Mouse (Mus musculus): Measurements from ENCODE around the gene Map4k2. TPM values are rescaled to one million over a fixed set of nuclear protein-coding genes. Genes with fewer than 3 reads are reported as not detected.

Map4k2 gene
- 9.8 and 9.9 TPM in 2 replicates for polyA plus RNA-seq (2014; fragmentation: Nextera tagmentation; extraction: Ambion mirVana)

DNA sequence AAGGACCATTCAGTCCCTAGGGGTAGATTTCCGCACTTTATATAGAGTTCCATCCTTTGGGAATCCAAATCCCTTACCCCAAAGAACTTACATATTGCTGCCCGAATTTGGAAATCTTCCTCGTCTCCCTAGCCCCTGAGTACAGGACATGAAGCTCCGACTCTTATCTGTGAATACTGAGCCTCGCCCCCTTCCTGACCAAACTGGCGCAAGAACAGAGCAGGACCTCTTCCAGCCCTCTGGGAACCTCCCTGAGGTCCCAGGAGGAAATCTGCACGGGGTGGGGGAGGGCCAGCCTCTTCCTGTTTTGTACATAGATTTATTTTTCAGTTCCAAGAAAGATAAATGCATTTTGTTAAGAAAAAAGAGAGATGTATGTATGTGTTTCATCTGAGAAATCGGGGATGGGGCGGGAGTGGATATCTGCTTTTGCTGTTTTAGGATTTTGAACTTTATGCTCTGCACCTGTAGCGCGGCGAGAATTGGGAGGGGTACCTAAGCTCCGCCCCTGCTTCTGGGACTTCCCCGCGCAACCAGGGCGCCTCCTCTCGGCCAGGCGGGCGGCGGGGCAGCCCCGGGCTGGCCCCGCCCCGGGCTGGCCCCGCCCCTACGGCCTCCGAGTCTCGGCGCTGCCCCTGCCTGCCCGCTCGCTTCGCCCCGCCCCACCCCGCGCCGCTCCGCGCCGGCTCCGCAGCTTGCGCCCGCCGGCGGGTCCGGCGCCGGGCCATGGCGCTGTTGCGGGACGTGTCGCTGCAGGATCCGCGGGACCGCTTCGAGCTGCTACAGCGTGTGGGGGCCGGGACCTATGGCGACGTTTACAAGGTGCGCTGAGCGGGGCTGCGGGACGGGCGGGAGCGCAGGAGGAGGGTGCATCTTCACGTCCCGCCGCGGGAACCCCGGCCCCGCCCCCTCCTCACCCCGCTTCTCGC lies at the start of gene Map4k2:
Gene Map4k2, plus strand, starts transcription at position 612 of the 929 bp plus-strand sequence.
- Histone ChIP-seq H3K4me1 (ENCODE audit: control insufficient read depth, insufficient read depth, low read length) (peaks cover 11% of the 10 kb centered on the region), H3K27ac (replicated peaks; ENCODE audit: low read depth, low read length) (peak within 1 kb of the TSS; percentile 46; the same call in 1 of the 2 replicates), H3K36me3 (ENCODE audit: control insufficient read depth, insufficient read depth, low read length) (peaks cover 67% of the 10 kb centered on the region), H3K27me3 (replicated peaks; ENCODE audit: control insufficient read depth, insufficient read depth, low read length) (no peaks in the 10 kb centered on the region), H3K4me2 (ENCODE audit: low read depth, low read length) (peak within 1 kb of the TSS; percentile 88), H3K4me3 (ENCODE audit: low read depth, low read length) (peak within 1 kb of the TSS; percentile 68), H3K9ac (ENCODE audit: low read depth, low read length) (peak within 1 kb of the TSS; percentile 76), H3K9me3 (ENCODE audit: control insufficient read depth, low read length) (no peaks in the 10 kb centered on the region)
- DNase-seq (ENCODE audit: low spot score) (peak; percentile 86), ATAC-seq (ENCODE audit: low read depth) (peak; percentile 84)
- 8% methylated on average over 45 of the region's 72 CpGs for WGBS

DNA sequence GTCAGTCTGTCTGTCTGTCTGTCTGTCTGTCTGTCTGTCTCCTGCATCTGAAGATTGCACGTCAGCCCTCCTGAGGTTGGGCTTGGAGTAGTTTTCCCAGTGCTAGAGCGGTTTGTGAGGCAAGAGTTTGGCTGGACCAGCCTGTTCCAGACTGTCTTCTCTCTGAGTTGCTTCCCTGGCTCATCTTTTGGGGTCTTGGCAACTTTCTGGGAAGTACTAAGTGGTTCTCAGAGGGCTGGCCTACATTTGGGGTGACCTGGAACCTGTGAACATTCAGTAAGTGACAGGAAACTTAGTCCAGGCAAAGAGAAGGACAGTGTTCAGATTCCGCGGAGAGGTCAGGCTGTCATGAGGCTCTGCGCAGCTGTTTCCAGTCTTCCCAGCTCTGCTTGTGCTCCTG lies 48.7 kb upstream of the Map4k2 start:
- Histone ChIP-seq H3K27ac (replicated peaks; ENCODE audit: low read depth, low read length) (no peak overlapping the region), H3K27me3 (replicated peaks; ENCODE audit: control insufficient read depth, insufficient read depth, low read length) (no peaks in the 10 kb centered on the region), H3K9me3 (ENCODE audit: control insufficient read depth, low read length) (no peaks in the 10 kb centered on the region), H3K4me1 (ENCODE audit: control insufficient read depth, insufficient read depth, low read length) (no peaks in the 10 kb centered on the region), H3K9ac (ENCODE audit: low read depth, low read length) (no peak overlapping the region), H3K4me3 (ENCODE audit: low read depth, low read length) (no peak overlapping the region), H3K36me3 (ENCODE audit: control insufficient read depth, insufficient read depth, low read length) (peaks cover 69% of the 10 kb centered on the region), H3K4me2 (ENCODE audit: low read depth, low read length) (no peak overlapping the region)
- 82% methylated on average over 5 of the region's 5 CpGs for WGBS
- ATAC-seq (ENCODE audit: low read depth) (no peak), DNase-seq (ENCODE audit: low spot score) (no peak)

DNA sequence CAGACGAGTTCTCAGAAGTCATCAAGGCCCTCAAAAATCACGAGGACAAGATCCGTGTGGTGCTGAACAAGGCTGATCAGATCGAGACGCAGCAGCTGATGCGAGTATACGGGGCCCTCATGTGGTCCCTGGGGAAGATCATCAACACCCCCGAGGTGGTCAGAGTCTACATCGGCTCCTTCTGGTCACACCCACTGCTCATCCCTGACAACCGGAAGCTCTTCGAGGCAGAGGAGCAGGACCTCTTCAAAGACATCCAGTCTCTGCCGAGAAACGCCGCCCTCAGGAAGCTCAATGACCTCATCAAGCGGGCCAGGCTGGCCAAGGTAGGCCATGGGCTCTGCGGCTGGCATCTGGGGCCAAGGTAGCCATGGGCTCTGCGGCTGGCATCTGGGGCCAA lies 46.6 kb upstream of the Map4k2 start:
- Histone ChIP-seq H3K4me2 (ENCODE audit: low read depth, low read length) (no peak overlapping the region), H3K9me3 (ENCODE audit: control insufficient read depth, low read length) (no peaks in the 10 kb centered on the region), H3K27me3 (replicated peaks; ENCODE audit: control insufficient read depth, insufficient read depth, low read length) (no peaks in the 10 kb centered on the region), H3K4me3 (ENCODE audit: low read depth, low read length) (no peak overlapping the region), H3K27ac (replicated peaks; ENCODE audit: low read depth, low read length) (no peak overlapping the region), H3K36me3 (ENCODE audit: control insufficient read depth, insufficient read depth, low read length) (peaks cover 83% of the 10 kb centered on the region), H3K9ac (ENCODE audit: low read depth, low read length) (no peak overlapping the region), H3K4me1 (ENCODE audit: control insufficient read depth, insufficient read depth, low read length) (no peaks in the 10 kb centered on the region)
- WGBS = 91% methylated on average over 17 of the region's 17 CpGs
- ATAC-seq (ENCODE audit: low read depth) (no peak), DNase-seq (ENCODE audit: low spot score) (no peak)

DNA sequence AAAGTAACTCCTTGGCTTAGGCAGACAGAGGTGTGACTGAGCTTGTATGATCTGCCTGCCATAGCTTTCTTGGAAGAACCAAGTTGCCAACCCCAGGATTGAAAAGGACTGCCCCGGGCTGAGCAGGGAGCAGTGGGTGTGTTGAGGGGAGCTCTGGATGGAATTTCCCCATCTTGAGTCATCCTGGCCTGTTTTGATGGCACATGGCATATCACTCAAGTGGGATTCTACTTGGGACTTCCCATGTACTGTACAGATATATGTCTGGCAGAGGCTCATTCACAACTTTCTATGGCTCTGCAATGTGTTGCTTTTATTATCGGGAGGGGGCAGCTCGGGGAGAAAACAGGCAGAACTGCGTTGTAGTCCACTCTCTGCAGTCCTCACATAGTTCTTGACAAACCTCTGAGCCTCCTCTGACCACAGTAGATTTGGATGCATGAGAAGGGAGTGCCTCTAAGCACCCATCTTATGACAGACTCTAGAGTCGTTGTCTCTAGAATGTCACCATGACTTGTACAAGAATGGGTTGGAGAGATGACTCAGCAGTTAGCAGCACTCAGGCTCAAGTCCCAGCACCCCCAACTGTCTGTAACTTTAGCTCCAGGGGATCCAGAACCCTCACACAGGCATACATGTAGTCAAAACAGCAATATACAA lies 44.3 kb upstream of the Map4k2 start:
- DNase-seq (ENCODE audit: low spot score) (no peak), ATAC-seq (ENCODE audit: low read depth) (no peak)
- H3K27ac ChIP-seq (replicated peaks; ENCODE audit: low read depth, low read length) = no peak overlapping the region
- no peak overlapping the region for H3K4me3 ChIP-seq (ENCODE audit: low read depth, low read length)
- H3K27me3 ChIP-seq (replicated peaks; ENCODE audit: control insufficient read depth, insufficient read depth, low read length) = no peaks in the 10 kb centered on the region
- H3K4me1 ChIP-seq (ENCODE audit: control insufficient read depth, insufficient read depth, low read length) = no peaks in the 10 kb centered on the region
- WGBS = 85% methylated on average over 5 of the region's 5 CpGs
- no peak overlapping the region for H3K9ac ChIP-seq (ENCODE audit: low read depth, low read length)
- H3K4me2 ChIP-seq (ENCODE audit: low read depth, low read length) = no peak overlapping the region
- no peaks in the 10 kb centered on the region for H3K9me3 ChIP-seq (ENCODE audit: control insufficient read depth, low read length)
- peaks cover 76% of the 10 kb centered on the region for H3K36me3 ChIP-seq (ENCODE audit: control insufficient read depth, insufficient read depth, low read length)

DNA sequence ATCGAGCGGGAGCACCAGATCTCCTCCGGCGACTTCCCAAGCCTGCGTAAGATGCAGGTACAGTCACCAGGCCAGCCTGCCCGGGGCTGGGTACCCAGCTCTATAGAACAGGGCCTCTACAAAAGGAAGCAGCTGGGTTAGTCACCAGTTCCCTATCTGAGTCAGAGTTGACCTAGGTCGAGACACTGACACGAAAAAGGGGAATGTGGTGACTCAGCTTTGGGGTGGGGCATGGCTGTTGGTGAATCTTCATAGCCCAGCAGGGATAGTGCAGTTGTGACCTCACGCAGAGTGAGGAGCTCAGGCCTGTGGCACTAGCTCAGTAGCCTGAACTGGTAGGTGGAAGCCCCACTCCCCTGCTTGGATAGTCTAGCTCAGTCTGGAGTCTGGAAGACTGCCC lies 43.3 kb upstream of the Map4k2 start:
- no peaks in the 10 kb centered on the region for H3K27me3 ChIP-seq (replicated peaks; ENCODE audit: control insufficient read depth, insufficient read depth, low read length)
- H3K9ac ChIP-seq (ENCODE audit: low read depth, low read length) = no peak overlapping the region
- no peak overlapping the region for H3K27ac ChIP-seq (replicated peaks; ENCODE audit: low read depth, low read length)
- H3K4me3 ChIP-seq (ENCODE audit: low read depth, low read length) = no peak overlapping the region
- H3K4me1 ChIP-seq (ENCODE audit: control insufficient read depth, insufficient read depth, low read length) = no peaks in the 10 kb centered on the region
- ATAC-seq (ENCODE audit: low read depth) (no peak), DNase-seq (ENCODE audit: low spot score) (no peak)
- 90% methylated on average over 9 of the region's 9 CpGs for WGBS
- H3K9me3 ChIP-seq (ENCODE audit: control insufficient read depth, low read length) = no peaks in the 10 kb centered on the region
- H3K4me2 ChIP-seq (ENCODE audit: low read depth, low read length) = no peak overlapping the region
- peaks cover 70% of the 10 kb centered on the region for H3K36me3 ChIP-seq (ENCODE audit: control insufficient read depth, insufficient read depth, low read length)

DNA sequence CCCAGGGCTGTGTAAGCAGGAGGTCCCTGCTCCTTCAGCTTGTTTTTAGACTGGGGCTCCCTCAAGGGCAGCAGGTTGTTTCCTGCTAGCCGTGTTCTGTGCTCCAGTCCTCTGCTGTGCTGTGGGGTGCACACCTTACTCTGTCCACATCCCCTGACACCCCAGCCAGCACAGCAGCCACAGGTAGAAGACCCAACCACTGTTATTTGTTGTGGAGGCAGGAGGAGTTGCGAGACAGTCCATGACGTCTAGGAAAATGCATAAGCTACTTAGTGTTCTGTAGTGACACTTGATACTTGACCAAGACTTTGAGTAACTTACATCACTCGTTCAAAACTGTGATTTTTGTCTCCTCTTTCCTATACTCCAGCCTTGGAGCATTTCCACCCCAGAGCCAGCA lies 41.9 kb upstream of the Map4k2 start:
- Histone ChIP-seq H3K9ac (ENCODE audit: low read depth, low read length) (no peak overlapping the region), H3K27me3 (replicated peaks; ENCODE audit: control insufficient read depth, insufficient read depth, low read length) (no peaks in the 10 kb centered on the region), H3K9me3 (ENCODE audit: control insufficient read depth, low read length) (no peaks in the 10 kb centered on the region), H3K36me3 (ENCODE audit: control insufficient read depth, insufficient read depth, low read length) (peaks cover 59% of the 10 kb centered on the region), H3K4me1 (ENCODE audit: control insufficient read depth, insufficient read depth, low read length) (0 out of 2 replicates have a peak, but pooled peaks cover 4% of the 10 kb centered on the region), H3K27ac (replicated peaks; ENCODE audit: low read depth, low read length) (no peak overlapping the region), H3K4me3 (ENCODE audit: low read depth, low read length) (no peak overlapping the region), H3K4me2 (ENCODE audit: low read depth, low read length) (no peak overlapping the region)
- 68% methylated on average over 4 of the region's 4 CpGs for WGBS
- DNase-seq (ENCODE audit: low spot score) (no peak), ATAC-seq (ENCODE audit: low read depth) (no peak)

DNA sequence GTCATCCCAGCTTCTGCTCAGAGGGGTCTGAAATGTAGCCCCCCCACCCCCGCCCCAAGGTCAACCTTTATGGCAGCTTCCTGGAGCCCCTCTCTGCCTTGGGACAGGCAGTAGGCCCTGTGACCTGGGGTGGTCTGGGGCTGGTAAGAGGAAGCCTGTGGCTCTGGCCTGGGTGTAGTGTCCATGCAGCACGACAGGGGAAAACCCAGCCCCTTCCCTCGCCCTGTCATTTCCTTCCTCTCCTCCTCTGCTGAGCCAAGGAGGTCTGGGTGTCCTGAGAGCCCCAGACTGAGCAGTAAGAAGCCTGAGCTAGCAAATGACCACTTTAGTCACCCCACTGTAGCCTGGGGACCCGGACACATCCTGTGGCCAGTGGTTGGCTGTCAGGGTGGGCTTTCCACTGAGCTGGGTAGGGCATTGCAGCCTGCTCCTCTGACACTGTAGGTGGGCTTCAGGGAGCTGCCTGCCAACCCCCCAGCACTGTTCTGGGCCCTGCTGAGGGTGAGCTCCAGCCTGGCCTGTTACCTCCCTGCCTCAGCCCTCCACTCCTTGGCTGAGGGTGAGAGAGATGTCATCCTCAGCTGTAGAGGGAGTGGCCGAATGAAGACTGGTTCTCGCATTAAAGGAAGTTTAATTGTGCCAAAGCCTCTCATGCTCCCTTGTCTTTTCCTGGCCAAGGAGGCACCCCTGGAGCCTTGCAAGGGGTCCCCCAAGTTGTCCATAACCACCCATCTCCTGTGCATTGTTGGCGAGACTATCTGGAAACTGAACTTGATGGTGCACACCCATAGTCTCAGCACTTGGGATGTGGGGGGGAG lies 41.3 kb upstream of the Map4k2 start:
- DNase-seq (ENCODE audit: low spot score) (no peak), ATAC-seq (ENCODE audit: low read depth) (no peak)
- peaks cover 53% of the 10 kb centered on the region for H3K36me3 ChIP-seq (ENCODE audit: control insufficient read depth, insufficient read depth, low read length)

DNA sequence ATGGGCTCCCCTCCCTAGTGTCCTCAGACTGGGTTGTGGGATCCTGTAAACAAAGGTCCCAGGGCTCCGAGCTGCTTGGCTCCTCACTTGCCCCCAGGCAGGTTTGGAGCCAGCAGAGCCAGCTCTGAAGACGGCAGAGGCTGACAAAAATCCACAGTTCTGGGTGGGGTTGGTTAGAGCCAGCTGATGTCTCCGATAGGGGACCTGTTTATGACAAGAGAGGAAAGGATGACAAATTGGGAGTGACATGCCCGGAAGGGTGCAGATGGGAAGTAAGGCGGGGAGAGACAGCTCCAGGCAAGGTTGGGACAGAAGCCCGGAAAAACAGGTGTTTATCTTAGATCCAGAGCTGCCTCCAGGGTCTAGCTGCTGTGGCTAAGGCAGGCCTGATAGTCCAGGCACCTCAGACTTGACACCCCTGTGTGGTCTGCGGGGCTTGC lies 40.5 kb upstream of the Map4k2 start:
- no peaks in the 10 kb centered on the region for H3K9me3 ChIP-seq (ENCODE audit: control insufficient read depth, low read length)
- no peak for ATAC-seq (ENCODE audit: low read depth)
- DNase-seq (ENCODE audit: low spot score) = no peak
- H3K27ac ChIP-seq (replicated peaks; ENCODE audit: low read depth, low read length) = no peak overlapping the region; the same call in 1 of the 2 replicates
- H3K4me2 ChIP-seq (ENCODE audit: low read depth, low read length) = no peak overlapping the region
- no peak overlapping the region for H3K4me3 ChIP-seq (ENCODE audit: low read depth, low read length)
- 0 out of 2 replicates have a peak, but pooled peaks cover 4% of the 10 kb centered on the region for H3K4me1 ChIP-seq (ENCODE audit: control insufficient read depth, insufficient read depth, low read length)
- H3K9ac ChIP-seq (ENCODE audit: low read depth, low read length) = no peak overlapping the region
- H3K36me3 ChIP-seq (ENCODE audit: control insufficient read depth, insufficient read depth, low read length) = peaks cover 45% of the 10 kb centered on the region
- H3K27me3 ChIP-seq (replicated peaks; ENCODE audit: control insufficient read depth, insufficient read depth, low read length) = no peaks in the 10 kb centered on the region
- 59% methylated on average over 7 of the region's 7 CpGs for WGBS

More for the DNA sequence above, 41.3 kb upstream of the Map4k2 start:
- Histone ChIP-seq H3K4me3 (ENCODE audit: low read depth, low read length) (no peak overlapping the region), H3K27me3 (replicated peaks; ENCODE audit: control insufficient read depth, insufficient read depth, low read length) (no peaks in the 10 kb centered on the region), H3K4me2 (ENCODE audit: low read depth, low read length) (no peak overlapping the region), H3K27ac (replicated peaks; ENCODE audit: low read depth, low read length) (peak overlapping the region; percentile 44; the same call in 1 of the 2 replicates), H3K9ac (ENCODE audit: low read depth, low read length) (no peak overlapping the region), H3K9me3 (ENCODE audit: control insufficient read depth, low read length) (no peaks in the 10 kb centered on the region), H3K4me1 (ENCODE audit: control insufficient read depth, insufficient read depth, low read length) (0 out of 2 replicates have a peak, but pooled peaks cover 4% of the 10 kb centered on the region)
- WGBS = 92% methylated on average over 5 of the region's 7 CpGs
